Mouse (Mus musculus) heart, postnatal 14 days (tissue): ENCODE results near the gene Mylpf. TPM values are rescaled to one million over a fixed set of nuclear protein-coding genes. Genes with fewer than 3 reads are reported as not detected.

ENCODE experiments used
- DNase-seq, 2 experiments: peaks; one replicate each; pipeline ENCODE4 v3.0.0; 2021 to 2022
- intact Hi-C: fragments of 180-260 bp; cut with DNase I; formaldehyde crosslinking; loops from one replicate; pipeline ENCODE4 v1.15.1; 2025
- total RNA-seq, 2 experiments: library from RNA; stranded (reverse); gene quantifications; 2 replicates each; pipeline ENCODE4 v1.2.3; 2021

Gene Mylpf
- total RNA-seq, 2 experiments from 2014 or later = 1.1 to 4.2 TPM

DNA sequence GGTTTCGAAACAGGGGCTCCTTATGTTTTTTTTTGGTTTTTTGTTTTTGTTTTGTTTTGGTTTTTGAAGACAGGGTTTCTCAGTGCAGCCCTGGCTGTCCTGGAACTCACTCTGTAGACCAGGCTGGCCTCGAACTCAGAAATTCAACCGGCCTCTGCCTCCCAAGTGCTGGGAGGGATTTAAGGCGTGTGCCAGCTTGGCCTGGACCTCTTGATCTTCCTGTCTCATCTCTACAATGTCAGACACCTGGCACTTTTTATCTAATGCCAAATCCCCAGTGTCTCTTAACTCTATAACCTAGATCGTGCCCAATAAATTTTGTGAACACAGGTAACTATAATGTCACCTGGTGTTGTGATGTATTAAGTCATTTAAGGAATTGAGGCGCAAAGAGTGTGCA lies 44.7 kb downstream of the Mylpf start:
- intact Hi-C loops = no loop called here
- no peak for DNase-seq

DNA sequence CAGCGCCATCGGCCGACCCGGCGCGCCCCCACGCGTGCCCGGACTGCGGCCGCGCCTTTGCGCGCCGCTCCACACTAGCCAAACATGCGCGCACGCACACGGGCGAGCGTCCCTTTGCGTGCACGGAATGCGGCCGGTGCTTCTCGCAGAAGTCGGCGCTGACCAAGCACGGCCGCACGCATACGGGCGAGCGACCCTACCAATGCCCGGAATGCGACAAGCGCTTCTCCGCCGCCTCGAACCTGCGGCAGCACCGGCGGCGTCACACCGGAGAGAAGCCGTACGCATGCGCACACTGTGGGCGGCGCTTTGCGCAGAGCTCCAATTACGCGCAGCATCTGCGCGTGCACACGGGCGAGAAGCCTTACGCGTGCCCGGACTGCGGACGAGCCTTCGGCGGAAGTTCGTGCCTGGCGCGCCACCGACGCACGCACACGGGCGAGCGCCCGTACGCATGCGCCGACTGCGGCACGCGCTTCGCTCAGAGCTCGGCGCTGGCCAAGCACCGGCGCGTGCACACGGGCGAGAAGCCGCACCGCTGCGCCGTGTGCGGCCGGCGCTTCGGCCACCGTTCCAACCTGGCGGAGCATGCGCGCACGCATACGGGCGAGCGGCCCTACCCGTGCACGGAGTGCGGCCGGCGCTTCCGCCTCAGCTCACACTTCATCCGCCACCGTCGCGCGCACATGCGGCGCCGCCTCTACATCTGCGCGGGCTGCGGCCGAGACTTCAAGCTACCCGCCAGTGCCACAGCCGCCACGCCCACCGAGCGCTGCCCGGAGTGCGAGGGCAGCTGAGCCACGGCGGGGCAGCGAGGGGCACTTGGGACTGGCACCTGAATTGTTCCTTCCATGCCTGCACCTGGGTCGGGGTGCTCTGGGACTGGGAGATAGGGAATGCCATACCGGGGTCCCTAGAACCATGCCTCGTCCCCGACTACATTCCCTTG lies 45.4 kb downstream of the Mylpf start:
- intact Hi-C loops = no loop called here
- peak; percentile 96 to 97 for DNase-seq

DNA sequence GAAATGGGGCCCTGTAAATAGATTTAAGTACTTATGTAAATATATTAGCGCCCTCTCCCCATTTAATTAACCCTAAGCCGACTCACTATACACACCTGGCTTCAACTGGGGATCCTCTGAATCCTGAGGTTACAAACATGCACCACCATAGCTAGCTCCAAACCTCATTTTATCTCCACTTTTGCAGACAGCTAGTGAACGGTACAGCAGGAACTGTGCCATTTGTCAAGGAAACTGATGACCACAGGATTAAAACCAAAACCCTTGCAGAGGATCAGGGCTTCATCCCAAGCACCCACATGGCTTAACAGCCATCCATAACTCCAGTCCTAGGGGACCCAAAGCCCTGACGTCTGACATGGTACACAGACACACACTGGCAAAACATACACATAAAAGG lies 46.3 kb downstream of the Mylpf start:
- intact Hi-C loops = no loop called here

DNA sequence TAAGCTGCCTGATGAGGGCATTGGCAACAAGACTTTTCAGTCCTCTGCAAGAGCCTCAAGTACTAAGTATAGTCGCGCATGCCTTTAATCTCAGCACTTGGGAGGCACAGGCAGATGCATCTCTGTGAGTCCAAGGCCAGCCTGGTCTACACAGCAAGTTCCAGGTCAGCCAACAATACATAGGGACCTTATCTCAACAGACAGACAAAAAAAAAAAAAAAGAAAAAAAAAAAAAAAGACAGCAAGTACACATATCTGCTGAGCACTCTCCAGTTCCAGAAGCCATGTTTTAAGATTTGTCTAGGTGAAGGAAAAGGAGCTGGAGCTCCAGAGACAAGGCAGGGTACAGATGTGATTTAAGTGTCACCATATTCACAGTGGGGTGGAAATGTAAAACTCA lies 47.3 kb downstream of the Mylpf start:
- DNase-seq = no peak
- intact Hi-C loops = no loop called here

More for the DNA sequence above, 46.3 kb downstream of the Mylpf start:
- DNase-seq = no peak

DNA sequence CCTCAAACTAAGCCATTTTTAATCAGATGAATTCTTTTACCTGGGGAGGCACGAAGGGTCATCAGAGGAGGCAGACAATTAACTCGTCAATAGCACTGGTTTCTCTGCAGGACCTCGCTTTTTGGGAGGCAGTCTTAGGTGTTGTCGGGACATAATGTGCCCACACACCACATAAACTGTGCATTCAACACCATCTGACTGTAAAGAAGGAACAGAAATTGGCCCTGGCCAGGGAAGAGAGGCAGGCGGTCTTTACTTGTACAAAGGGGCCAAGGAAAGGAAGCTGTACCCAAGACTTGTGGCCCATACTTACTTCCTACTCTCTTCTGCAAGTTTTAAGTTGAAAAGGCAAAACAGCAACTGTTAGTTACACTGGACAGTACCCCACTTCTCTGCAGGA lies 47.8 kb downstream of the Mylpf start:
- intact Hi-C loops = no loop called here
- no peak for DNase-seq

DNA sequence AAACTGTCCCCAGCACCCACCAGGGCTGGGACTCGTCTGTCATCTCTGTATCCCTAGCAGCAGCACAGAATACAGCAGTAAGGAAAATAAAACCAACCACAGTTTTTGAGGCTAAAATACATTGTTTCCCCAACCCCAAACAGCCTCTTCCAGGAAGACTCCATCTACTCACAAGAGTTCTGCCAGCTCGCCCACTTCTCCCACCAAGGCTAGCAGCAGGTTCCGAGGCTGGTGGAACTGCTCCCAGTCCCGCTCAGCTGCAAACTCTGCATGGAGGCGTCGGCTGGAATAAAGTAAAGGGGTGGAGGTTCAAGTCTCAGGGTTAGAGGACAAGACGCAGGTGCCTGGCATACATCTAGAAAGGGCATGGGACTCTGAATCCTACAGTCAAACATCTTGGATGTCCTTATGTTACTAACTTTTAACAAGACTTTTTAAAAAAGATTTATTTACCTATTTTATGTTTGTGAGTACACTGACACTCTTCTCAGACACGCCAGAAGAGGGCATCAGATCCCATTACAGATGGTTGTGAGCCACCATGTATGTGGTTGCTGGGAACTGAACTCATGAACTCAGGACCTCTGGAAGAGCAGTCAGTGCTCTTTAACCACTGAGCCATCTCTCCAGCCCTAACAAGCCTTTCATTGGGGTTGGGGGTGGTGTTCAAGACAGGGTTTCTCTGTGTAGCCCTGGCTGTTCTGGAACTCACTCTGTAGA lies 50.7 kb downstream of the Mylpf start:
- intact Hi-C loops = loop anchor here (2.0 kb wide), 1 partner anchor 47 kb away; no protein-coding TSS in a partner anchor
- no peak for DNase-seq

DNA sequence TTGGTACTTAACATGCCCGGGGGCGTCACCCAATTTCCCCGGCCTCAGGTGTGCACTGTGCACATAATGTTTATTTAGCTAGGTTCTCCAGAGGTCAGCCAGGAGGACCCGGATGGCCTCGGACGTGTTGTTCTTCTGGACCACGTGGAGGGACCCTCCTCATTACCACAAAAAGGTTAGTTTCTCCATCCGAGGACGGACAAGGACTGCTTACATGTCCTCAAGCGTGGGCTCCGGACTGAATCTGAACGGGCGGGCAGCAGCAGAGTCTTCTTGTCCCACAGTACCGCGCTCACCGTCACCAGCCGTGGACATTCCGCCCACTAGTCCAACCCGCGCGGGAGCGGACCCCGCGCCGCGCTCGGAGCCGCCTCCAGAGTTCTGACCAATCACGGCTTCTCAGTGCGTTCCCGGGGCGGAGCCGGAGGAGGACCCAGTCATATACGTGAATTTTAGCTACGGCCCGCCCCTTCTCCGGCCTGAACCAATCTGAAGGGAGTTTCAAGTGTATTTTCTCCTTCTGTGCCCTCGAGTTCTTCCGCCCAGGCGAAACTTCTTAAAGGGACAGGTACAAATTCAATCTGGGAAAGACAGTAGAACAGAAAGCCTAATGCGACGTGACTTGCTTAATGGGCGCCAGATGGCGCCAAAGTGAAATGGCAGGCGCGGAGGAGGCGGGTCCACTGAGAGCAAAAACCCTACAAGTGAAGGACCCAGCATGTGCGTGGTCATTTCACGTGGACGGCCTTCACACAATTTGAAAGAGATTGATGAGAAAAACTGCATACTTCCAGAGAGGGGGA lies 51.8 kb downstream of the Mylpf start, which contains the start of gene Dctpp1:
Dctpp1 (minus strand) TSS at position 401 of the 803 bp plus-strand sequence.
- peak; percentile 94 to 95 for DNase-seq
- intact Hi-C loops = loop anchor here (2.0 to 5.0 kb wide), 2 partner anchors 14 to 87 kb away; partner anchors contain the start of genes Sephs2 and Zfp768

DNA sequence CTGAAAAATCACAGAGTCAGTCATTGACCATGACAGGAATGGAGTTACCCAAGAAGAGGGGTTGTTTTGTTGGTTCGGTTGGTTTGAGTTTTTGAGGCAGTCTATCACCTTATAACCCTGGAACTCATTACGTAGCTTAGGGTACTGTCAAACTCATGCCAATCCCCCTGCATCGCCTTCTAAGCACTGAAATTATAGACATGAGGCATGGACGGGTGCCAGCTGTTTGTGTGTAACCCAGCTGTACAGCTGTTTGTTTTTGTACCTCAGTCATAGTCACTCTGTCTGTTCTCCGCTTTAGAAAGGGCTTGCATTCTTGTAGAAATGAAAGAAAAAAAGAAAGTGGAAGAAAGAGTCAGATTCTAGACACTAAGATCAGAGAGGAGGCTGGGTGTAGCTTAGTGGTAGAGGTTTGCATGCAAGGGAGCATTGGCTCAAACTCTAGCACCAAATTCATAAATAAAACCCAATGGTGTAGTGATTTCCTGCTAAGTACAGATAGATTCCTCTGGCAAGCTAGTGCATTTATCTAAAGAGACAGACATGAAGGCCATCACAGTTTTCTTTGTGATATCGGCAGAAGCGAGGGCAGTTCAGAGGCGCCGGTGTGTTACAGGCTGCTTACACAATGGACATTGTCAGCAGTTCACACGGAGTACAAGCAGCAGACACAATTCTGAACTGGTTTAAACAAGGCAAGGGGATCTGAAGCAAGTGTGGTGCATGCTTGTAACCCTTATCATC lies 53.7 kb downstream of the Mylpf start:
- no peak for DNase-seq
- intact Hi-C loops = loop anchor here (5.0 kb wide), 1 partner anchor 85 kb away; the partner anchor contains the start of gene Zfp768

DNA sequence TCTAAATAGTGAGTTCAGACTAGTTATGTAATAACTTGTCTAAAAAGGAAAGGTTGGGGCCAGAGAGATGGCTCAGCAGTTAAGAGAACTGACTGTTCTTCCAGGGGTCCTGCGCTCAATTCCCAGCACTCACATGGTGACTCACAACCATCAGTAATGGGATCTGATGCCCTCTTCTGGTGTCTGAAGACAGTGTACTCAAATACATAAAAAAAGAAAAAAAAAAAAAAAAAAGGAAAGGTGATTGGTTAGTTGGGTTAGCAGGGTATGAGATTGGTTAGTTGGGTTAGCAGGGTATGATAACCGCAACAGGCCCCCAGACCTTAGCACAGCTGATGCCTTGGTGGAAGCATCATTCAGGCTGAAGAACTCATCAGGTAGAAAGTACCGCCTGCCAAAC lies 54.8 kb downstream of the Mylpf start:
- DNase-seq = no peak
- intact Hi-C loops = loop anchor here (5.0 kb wide), 1 partner anchor 84 kb away; the partner anchor contains the start of gene Zfp768

Other genes with a start within 250 kb of the Mylpf start
- gene Cdipt, start 233.0 kb upstream of the Mylpf start, total RNA-seq = 10 to 100 TPM; 63.3 to 66.1 TPM
- under 1 TPM; 0.45 to 0.59 TPM for gene Cdiptos, start 232.8 kb upstream of the Mylpf start, total RNA-seq
- gene Mvp, start 194.3 kb upstream of the Mylpf start, total RNA-seq = 10 to 100 TPM; 44.6 to 45.9 TPM
- gene Pagr1b, start 192.4 kb upstream of the Mylpf start, total RNA-seq = not detected
- 10 to 100 TPM; 15.2 to 20.6 TPM for gene Pagr1a, start 191.5 kb upstream of the Mylpf start, total RNA-seq
- gene Gm42742, start 187.8 kb upstream of the Mylpf start, total RNA-seq = 10 to 100 TPM; 18.0 to 19.8 TPM
- 1 to 10 TPM; 1.1 to 1.2 TPM for gene Prrt2, start 187.7 kb upstream of the Mylpf start, total RNA-seq
- gene Maz, start 181.9 kb upstream of the Mylpf start, total RNA-seq = 10 to 100 TPM; 81.8 to 91.3 TPM
- gene Kif22, start 166.4 kb upstream of the Mylpf start, total RNA-seq = 1 to 10 TPM; 4.6 to 8.2 TPM
- gene Zg16, start 121.6 kb upstream of the Mylpf start, total RNA-seq = not detected
- gene AI467606, start 117.5 kb upstream of the Mylpf start, total RNA-seq = 1 to 10 TPM; 1.4 to 3.0 TPM
- gene Qprt, start 86.7 kb upstream of the Mylpf start, total RNA-seq = not detected
- gene Spn, start 71.1 kb upstream of the Mylpf start, total RNA-seq = 1 to 10 TPM in 1 of 2 experiments, under 1 TPM in 1; 0.38 to 2.0 TPM
- 10 to 100 TPM; 38.0 to 43.7 TPM for gene Cd2bp2, start 12.8 kb upstream of the Mylpf start, total RNA-seq
- 10 to 100 TPM; 29.2 to 30.5 TPM for gene Tbc1d10b, start 422 bp upstream of the Mylpf start, total RNA-seq
- gene Zfp553, start 24.2 kb downstream of the Mylpf start, total RNA-seq = 1 to 10 TPM; 6.9 to 7.0 TPM
- gene Sept1, start 24.2 kb downstream of the Mylpf start, total RNA-seq = 10 to 100 TPM in 1 of 2 experiments, 1 to 10 TPM in 1; 7.5 to 18.8 TPM
- 10 to 100 TPM; 17.8 to 21.3 TPM for gene Zfp771, start 35.4 kb downstream of the Mylpf start, total RNA-seq
- gene Dctpp1, start 51.8 kb downstream of the Mylpf start, total RNA-seq = 10 to 100 TPM; 38.4 to 46.7 TPM
- gene Sephs2, start 65.2 kb downstream of the Mylpf start, total RNA-seq = 10 to 100 TPM; 29.3 to 30.2 TPM
- gene Itgal, start 87.4 kb downstream of the Mylpf start, total RNA-seq = 1 to 10 TPM; 2.0 to 5.7 TPM
- gene Zfp768, start 136.7 kb downstream of the Mylpf start, total RNA-seq = 10 to 100 TPM; 39.1 to 39.9 TPM
- gene Zfp747, start 167.2 kb downstream of the Mylpf start, total RNA-seq = 1 to 10 TPM; 4.6 to 5.8 TPM
- gene 9130019O22Rik, start 178.3 kb downstream of the Mylpf start, total RNA-seq = 1 to 10 TPM; 2.4 to 3.3 TPM
- gene E430018J23Rik, start 184.7 kb downstream of the Mylpf start, total RNA-seq = 1 to 10 TPM; 3.8 to 4.0 TPM
- 1 to 10 TPM; 3.4 to 4.1 TPM for gene Zfp764, start 197.9 kb downstream of the Mylpf start, total RNA-seq
- 1 to 10 TPM; 3.2 to 3.4 TPM for gene Zfp688, start 213.2 kb downstream of the Mylpf start, total RNA-seq
- gene Zfp689, start 240.3 kb downstream of the Mylpf start, total RNA-seq = 1 to 10 TPM; 1.4 to 1.6 TPM